Mouse (Mus musculus) lung, postnatal 0 days (tissue): ENCODE results near the gene Id1. TPM values are rescaled to one million over a fixed set of nuclear protein-coding genes. Genes with fewer than 3 reads are reported as not detected.

Source experiments
- ATAC-seq: fragments of 200-750 bp; cut with Nextera tagmentation; 2 replicates; pipeline ENCODE4 v1.8.0; 2017; ENCODE audit warnings: moderate library complexity
- DNase-seq: peaks from one replicate; pipeline ENCODE4 v3.0.0-alpha.2; 2016; ENCODE audit warnings: low spot score
- H3K27ac ChIP-seq: fragments of 300-500 bp; sonication (generic); 2 replicates; pipeline ENCODE4 v1.5.1; 2014; ENCODE audit warnings: antibody characterized with exemption, mild to moderate bottlenecking, low read length, mixed read lengths
- H3K27me3 ChIP-seq: fragments of 300-500 bp; sonication (generic); replicated peaks from 2 replicates; pipeline ENCODE4 v1.6.1; 2014; ENCODE audit warnings: low read length, mixed read lengths; ENCODE audit not compliant: insufficient read depth
- H3K36me3 ChIP-seq: fragments of 300-500 bp; sonication (generic); 2 replicates; pipeline ENCODE4 v1.6.1; 2014; ENCODE audit warnings: low read length, mixed read lengths; ENCODE audit not compliant: insufficient read depth
- H3K4me1 ChIP-seq: fragments of 300-500 bp; sonication (generic); 2 replicates; pipeline ENCODE4 v1.6.1; 2014; ENCODE audit warnings: antibody characterized with exemption, low read depth, low read length, mixed read lengths; ENCODE audit not compliant: insufficient read depth
- H3K4me2 ChIP-seq: fragments of 300-500 bp; sonication (generic); replicated peaks from 2 replicates; pipeline ENCODE4 v1.6.1; 2014; ENCODE audit warnings: low read depth, mild to moderate bottlenecking, low read length, moderate library complexity, mixed read lengths
- H3K4me3 ChIP-seq: fragments of 300-500 bp; sonication (generic); 2 replicates; pipeline ENCODE4 v1.5.1; 2014; ENCODE audit warnings: low read depth, low read length
- H3K9ac ChIP-seq: fragments of 300-500 bp; sonication (generic); replicated peaks from 2 replicates; pipeline ENCODE4 v1.6.1; 2014; ENCODE audit warnings: low read depth, mild to moderate bottlenecking
- H3K9me3 ChIP-seq: fragments of 300-500 bp; sonication (generic); 2 replicates; pipeline ENCODE4 v1.6.1; 2016; ENCODE audit warnings: low read length, mixed read lengths
- CTCF ChIP-seq: IDR thresholded peaks from 2 replicates; pipeline ENCODE4 v1.5.1; 2016; ENCODE audit warnings: antibody characterized with exemption, mild to moderate bottlenecking
- EP300 ChIP-seq: IDR thresholded peaks from 2 replicates; pipeline ENCODE4 v1.6.1; 2016; ENCODE audit warnings: antibody characterized with exemption, mild to moderate bottlenecking, control low read depth
- WGBS: fragments of 180-500 bp; shearing (Covaris S2); extraction: QIAGEN DNeasy Blood & Tissue Kit; methylation state at CpG from one replicate; pipeline ENCODE4 v1.1.7; 2014; 5-methylcytosine and 5-hydroxymethylcytosine counted together
- polyA plus RNA-seq: library from polyadenylated mRNA; unstranded; fragments of >200 nt; fragmentation: Nextera tagmentation; extraction: Ambion mirVana; gene quantifications from 2 replicates; pipeline ENCODE4 v1.2.1, GENCODE M21; 2015

Id1 gene
- polyA plus RNA-seq, 1 experiment from 2014 or later = 214 TPM

DNA sequence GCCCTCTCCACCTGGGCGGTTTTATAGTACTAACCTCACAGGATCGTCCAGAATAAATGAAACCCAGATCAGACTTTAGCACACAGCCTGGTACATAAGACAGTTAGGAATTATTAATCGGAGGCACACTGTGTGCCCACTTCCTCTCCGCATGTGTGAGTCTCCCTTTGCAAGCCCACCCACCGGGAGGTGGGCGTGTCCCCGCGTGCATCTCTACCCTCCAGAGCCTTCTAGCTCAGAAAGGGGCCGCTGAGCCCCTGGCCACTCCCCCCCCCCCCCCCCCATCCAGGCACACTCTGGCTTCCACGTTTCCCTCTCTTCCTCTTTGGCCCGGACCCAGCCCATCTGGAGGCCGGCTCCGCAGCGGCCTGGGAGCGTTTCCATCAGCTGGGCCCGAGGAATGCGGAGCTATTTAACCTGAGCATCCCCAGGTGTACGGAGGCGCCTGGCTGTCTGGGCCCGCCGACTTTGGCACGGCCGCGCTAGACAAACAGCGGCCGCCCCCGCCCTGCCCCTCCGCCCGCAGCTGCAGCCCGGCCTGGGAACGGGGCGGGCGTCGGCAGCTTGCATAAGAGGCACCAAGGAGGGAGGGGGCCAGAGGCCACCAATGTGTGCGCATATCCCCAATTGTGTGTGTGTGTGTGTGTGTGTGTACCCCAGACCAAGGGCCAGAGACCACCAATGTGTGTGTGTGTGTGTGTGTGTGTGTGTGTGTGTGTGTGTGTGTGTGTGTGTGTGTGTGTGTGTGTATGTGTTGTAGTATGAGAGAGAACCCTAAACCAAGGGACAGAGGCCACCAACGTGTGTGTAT is 3.2 kb downstream of the Id1 start:
- Histone ChIP-seq H3K4me1 (peaks cover 18% of the 10 kb centered on the region; the same call in 1 of the 2 replicates), H3K9ac (peak overlapping the region; percentile 96), H3K36me3 (no peaks in the 10 kb centered on the region), H3K9me3 (no peaks in the 10 kb centered on the region), H3K4me2 (peak overlapping the region; percentile 74), H3K4me3 (peak overlapping the region; percentile 87), H3K27ac (peak overlapping the region; percentile 97), H3K27me3 (no peaks in the 10 kb centered on the region)
- WGBS = 0% methylated on average over 31 of the region's 36 CpGs
- ATAC-seq (peak; percentile 55), DNase-seq (peak; percentile 94)
- TF ChIP-seq EP300 = no peak
- no peak for TF ChIP-seq CTCF

DNA sequence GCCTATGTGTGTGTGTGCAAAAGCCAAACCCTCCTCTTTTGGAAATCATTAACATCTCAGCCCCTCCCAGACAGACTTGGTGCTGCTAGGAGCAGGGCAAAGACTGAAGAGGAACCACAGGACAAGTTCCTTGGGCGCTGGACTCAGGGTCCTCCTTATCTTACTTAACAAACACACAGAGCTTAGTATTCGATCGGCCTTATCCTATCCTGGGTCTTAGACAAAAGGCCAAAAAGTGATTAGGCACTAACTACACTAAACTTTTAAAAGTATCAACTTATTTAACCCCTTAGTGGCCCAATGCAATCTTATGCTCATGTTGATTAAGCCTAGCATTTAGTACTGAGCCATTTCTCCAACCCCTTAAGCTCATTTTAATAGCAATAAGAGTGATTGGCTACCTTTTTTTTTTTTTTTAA is 3.8 kb downstream of the Id1 start:
- peak overlapping the region; percentile 97 for H3K27ac ChIP-seq
- DNase-seq = peak; percentile 87
- peak overlapping the region; percentile 36; the same call in 1 of the 2 replicates for H3K9ac ChIP-seq
- no peaks in the 10 kb centered on the region for H3K27me3 ChIP-seq
- no peaks in the 10 kb centered on the region for H3K9me3 ChIP-seq
- ATAC-seq = peak; percentile 20
- TF ChIP-seq EP300 = no peak; the same call in 1 of the 2 replicates
- TF ChIP-seq CTCF = no peak
- WGBS = 6% methylated on average over 3 of the region's 3 CpGs
- H3K4me1 ChIP-seq = peaks cover 12% of the 10 kb centered on the region; the same call in 1 of the 2 replicates
- H3K4me3 ChIP-seq = 0 out of 2 replicates have a peak overlapping the region, but pooled peaks have one; percentile 87
- H3K4me2 ChIP-seq = peak overlapping the region; percentile 74; the same call in 1 of the 2 replicates
- no peaks in the 10 kb centered on the region for H3K36me3 ChIP-seq

DNA sequence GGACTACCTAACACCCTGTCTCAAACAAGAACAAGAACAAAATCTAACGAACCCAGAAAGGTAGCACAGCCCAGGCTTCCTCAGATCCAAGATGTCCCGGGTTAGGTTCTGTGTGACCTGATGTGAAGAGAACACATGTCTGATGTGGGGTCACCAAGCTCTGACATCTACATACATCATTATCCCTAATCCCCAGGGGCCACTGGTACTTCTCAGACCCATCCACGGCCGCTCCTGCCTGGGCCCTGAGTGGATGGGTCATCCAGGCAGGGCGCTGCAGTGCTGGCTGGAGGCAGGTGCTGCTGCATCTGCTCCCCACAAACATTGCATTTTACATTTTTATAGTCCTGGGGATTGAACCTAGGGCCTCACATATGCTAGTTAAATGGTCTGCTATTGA is 4.4 kb downstream of the Id1 start:
- Histone ChIP-seq H3K27me3 (no peaks in the 10 kb centered on the region), H3K9me3 (no peaks in the 10 kb centered on the region), H3K4me1 (peaks cover 12% of the 10 kb centered on the region; the same call in 1 of the 2 replicates), H3K9ac (no peak overlapping the region), H3K4me2 (no peak overlapping the region), H3K36me3 (no peaks in the 10 kb centered on the region), H3K4me3 (no peak overlapping the region), H3K27ac (peak overlapping the region; percentile 97)
- 63% methylated on average over 5 of the region's 5 CpGs for WGBS
- DNase-seq (no peak), ATAC-seq (no peak)
- no peak for TF ChIP-seq EP300

DNA sequence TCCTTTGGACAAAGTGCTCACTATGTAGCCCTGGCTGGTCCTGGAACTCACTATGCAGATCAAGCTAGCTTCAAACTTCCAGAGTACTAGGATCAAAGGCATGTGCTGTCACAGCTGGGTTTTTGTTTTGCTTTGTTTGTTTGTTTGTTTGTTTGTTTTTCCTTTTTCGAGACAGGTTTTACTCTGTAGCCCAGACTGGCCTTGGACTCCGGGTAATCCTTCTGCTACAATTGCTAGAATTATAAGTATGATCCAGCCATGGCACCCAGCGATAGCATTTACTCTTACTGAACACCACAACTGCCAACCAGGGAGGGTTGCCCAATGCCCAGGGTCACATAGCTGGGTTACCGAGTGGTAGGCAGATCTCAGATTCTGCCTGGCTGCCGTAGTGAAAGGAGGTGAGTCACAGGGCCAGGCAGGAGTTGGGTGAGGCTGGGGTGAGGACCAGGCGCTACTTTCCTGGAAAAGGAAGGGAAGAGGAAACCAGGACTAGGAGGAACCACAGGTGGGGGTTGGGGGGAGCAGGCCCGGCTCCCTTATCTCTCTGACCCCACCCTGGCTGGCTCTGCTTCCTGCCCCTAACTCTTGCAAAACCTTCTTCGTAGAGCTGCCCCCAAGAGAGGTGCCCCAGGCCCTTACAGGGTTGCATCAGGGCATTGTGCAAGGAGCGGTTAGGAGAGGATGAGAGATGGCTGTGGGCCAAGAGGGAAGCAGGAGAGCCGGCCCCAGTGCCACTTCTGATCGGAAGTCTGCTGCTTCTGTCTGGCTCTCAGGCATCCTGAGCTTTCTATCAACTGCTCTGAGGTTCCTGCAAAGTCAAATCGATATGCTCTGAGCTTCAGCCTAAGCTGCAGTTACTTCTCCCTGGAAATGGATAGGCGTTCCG is 5.3 kb downstream of the Id1 start:
- TF ChIP-seq CTCF = no peak
- peak; percentile 98 for TF ChIP-seq EP300
- Histone ChIP-seq H3K4me3 (no peak overlapping the region), H3K9ac (no peak overlapping the region), H3K27me3 (no peaks in the 10 kb centered on the region), H3K4me2 (peak overlapping the region; percentile 29; the same call in 1 of the 2 replicates), H3K27ac (peak overlapping the region; percentile 97), H3K9me3 (no peaks in the 10 kb centered on the region), H3K4me1 (peaks cover 12% of the 10 kb centered on the region; the same call in 1 of the 2 replicates), H3K36me3 (no peaks in the 10 kb centered on the region)
- DNase-seq (peak; percentile 98), ATAC-seq (peak; percentile 70)
- 14% methylated on average over 13 of the region's 14 CpGs for WGBS

DNA sequence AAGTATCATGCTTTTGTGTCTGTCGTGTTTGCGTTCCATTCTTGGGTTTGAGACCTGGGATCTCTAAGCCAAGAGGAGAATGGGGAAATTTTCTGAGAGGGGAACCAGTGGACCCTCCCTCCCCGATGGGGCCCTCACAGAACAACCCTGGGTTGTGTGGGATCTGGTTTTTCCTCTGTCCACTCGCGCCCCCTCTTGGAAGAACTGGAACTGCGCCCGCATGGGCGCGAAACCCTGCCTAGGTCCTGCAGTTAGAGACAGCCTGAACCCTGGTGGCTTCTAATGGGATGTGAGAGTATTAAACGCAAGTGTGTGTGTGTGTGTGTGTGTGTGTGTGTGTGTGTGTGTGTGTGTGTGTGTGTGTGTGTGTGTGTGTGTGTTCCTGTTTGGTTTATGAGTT is 6.4 kb downstream of the Id1 start:
- Histone ChIP-seq H3K4me3 (no peak overlapping the region), H3K27ac (peak overlapping the region; percentile 97), H3K27me3 (no peaks in the 10 kb centered on the region), H3K9me3 (no peaks in the 10 kb centered on the region), H3K36me3 (no peaks in the 10 kb centered on the region), H3K4me1 (peaks cover 12% of the 10 kb centered on the region; the same call in 1 of the 2 replicates), H3K4me2 (peak overlapping the region; percentile 29; the same call in 1 of the 2 replicates), H3K9ac (no peak overlapping the region)
- WGBS = 22% methylated on average over 9 of the region's 10 CpGs
- TF ChIP-seq CTCF = peak; percentile 87
- no peak; the same call in 1 of the 2 replicates for TF ChIP-seq EP300
- ATAC-seq (peak; percentile 37), DNase-seq (peak; percentile 89)
